Mouse (Mus musculus) embryonic facial prominence, embryonic 10.5 days (tissue): ENCODE data around the gene Podn. TPM values are rescaled to one million over a fixed set of nuclear protein-coding genes. Genes with fewer than 3 reads are reported as not detected.
A peak's percentile ranks its signal among the peaks of the same experiment; 100 is the strongest.

Experiments used
- DNase-seq: peaks from one replicate; pipeline ENCODE4 v3.0.0-alpha.2; 2017; ENCODE audit warnings: low spot score
- H3K27ac ChIP-seq: fragments of 300-500 bp; sonication (generic); replicated peaks from 2 replicates; pipeline ENCODE4 v1.5.1; 2016; ENCODE audit warnings: mild to moderate bottlenecking
- H3K27me3 ChIP-seq: fragments of 300-500 bp; sonication (generic); replicated peaks from 2 replicates; pipeline ENCODE4 v1.6.1; 2016; ENCODE audit warnings: low read depth, mild to moderate bottlenecking; ENCODE audit not compliant: poor library complexity, severe bottlenecking
- H3K36me3 ChIP-seq: fragments of 300-500 bp; sonication (generic); replicated peaks from 2 replicates; pipeline ENCODE4 v1.6.1; 2016; ENCODE audit warnings: mild to moderate bottlenecking, moderate library complexity
- H3K4me1 ChIP-seq: fragments of 300-500 bp; sonication (generic); 2 replicates; pipeline ENCODE4 v1.6.1; 2016
- H3K4me3 ChIP-seq: fragments of 300-500 bp; sonication (generic); 2 replicates; pipeline ENCODE4 v1.5.1; 2016; ENCODE audit warnings: mild to moderate bottlenecking, moderate library complexity
- H3K9me3 ChIP-seq: fragments of 300-500 bp; sonication (generic); 2 replicates; pipeline ENCODE4 v1.6.1; 2016; ENCODE audit warnings: mild to moderate bottlenecking
- WGBS: fragments of 180-500 bp; shearing (Covaris S2); methylation state at CpG from one replicate; pipeline ENCODE4 v1.1.7; 2016; 5-methylcytosine and 5-hydroxymethylcytosine counted together
- polyA plus RNA-seq: library from polyadenylated mRNA; unstranded; fragments of >200 nt; fragmentation: Nextera tagmentation; extraction: Ambion mirVana; gene quantifications from 2 replicates; pipeline ENCODE4 v1.2.1, GENCODE M21; 2016

Gene Podn
- polyA plus RNA-seq, 1 experiment from 2014 or later = 0.05 TPM

DNA sequence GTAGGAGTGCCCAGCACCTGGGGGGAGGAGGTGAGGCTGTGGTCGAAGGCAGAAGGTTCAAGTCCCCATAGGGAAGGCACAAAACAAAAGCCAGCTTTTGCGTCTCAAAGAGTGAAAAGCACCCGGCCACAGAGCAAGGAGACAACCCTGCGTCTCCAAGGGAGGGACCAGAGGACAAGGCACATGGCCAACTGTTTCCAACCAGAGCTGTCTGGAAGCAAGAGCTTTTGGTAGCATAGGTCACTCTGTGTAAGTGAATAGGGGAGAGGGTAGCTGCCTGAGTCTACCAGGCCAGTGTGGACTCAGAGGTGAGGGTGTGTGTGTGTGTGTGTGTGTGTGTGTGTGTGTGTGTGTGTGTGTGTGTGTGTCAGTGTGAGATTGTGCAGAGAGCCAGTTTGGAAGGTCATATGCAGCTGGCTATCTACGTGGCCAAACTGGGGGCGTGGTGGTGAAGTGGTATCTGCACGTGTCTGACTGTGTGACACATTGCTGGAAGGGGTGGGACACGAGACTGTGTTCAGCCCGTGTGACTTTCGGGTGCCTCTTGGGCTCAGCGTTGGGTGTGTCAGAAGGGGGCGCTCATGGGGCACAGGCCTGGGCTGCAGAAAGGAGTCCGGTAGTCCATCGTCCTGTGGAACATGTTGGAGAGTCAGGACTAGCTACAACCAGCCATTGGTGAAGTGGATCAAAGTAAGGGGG, 81.0 kb downstream of the Podn start:
- H3K4me3 ChIP-seq = no peak overlapping the region
- no peaks in the 10 kb centered on the region for H3K9me3 ChIP-seq
- H3K36me3 ChIP-seq = no peaks in the 10 kb centered on the region
- no peak for DNase-seq
- peaks cover 40% of the 10 kb centered on the region for H3K4me1 ChIP-seq
- WGBS = 64% methylated on average over 14 of the region's 14 CpGs
- H3K27me3 ChIP-seq = 0 out of 2 replicates have a peak, but pooled peaks cover 7% of the 10 kb centered on the region
- H3K27ac ChIP-seq = no peak overlapping the region

DNA sequence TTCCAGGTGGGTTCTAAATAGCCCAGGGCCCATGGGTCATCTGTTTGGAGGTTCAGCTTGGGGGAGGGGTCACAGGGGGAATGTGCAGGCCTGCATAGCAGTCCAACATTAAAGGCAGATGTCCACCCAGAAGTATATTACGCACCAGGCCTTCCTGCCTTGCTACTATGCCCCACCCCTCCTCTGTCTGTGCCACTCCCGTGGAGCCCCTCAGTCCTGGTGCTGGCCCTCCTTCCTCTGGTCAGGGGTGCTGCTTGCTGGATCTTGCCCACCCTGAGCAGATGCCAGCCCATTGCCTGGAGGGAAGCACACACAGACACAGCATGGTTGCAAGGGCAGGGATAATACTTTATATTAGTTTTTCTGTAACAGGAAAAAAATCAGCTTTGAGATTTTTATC, 81.8 kb downstream of the Podn start:
- Histone ChIP-seq H3K36me3 (no peaks in the 10 kb centered on the region), H3K27me3 (0 out of 2 replicates have a peak, but pooled peaks cover 7% of the 10 kb centered on the region), H3K27ac (no peak overlapping the region), H3K4me1 (peaks cover 38% of the 10 kb centered on the region), H3K9me3 (no peaks in the 10 kb centered on the region), H3K4me3 (no peak overlapping the region)
- WGBS = 66% methylated on average over 2 of the region's 2 CpGs
- no peak for DNase-seq

DNA sequence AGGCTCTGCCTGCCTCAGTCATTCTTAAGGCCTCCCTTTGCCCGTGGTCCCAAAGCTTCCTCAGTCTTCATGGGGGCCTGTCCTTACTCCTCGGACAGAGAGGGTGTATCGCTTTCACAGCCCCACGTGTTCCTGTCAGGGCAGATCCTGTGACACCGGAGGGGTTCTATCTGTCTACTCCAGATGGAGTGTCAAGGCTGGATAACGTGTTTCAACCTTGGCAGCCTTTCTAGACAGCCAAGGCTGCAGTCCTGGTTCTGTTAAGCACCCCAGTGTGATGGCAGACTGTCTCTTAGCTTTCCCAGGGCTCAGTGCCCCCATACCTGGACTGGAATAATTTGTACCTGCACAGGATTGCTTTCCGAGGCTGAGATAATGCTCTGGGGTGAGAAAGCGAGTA, 87.7 kb downstream of the Podn start:
- 79% methylated on average over 8 of the region's 8 CpGs for WGBS
- Histone ChIP-seq H3K27me3 (no peaks in the 10 kb centered on the region), H3K4me1 (peaks cover 3% of the 10 kb centered on the region; the same call in 1 of the 2 replicates), H3K4me3 (no peak overlapping the region), H3K27ac (no peak overlapping the region), H3K9me3 (no peaks in the 10 kb centered on the region), H3K36me3 (no peaks in the 10 kb centered on the region)
- DNase-seq = no peak

DNA sequence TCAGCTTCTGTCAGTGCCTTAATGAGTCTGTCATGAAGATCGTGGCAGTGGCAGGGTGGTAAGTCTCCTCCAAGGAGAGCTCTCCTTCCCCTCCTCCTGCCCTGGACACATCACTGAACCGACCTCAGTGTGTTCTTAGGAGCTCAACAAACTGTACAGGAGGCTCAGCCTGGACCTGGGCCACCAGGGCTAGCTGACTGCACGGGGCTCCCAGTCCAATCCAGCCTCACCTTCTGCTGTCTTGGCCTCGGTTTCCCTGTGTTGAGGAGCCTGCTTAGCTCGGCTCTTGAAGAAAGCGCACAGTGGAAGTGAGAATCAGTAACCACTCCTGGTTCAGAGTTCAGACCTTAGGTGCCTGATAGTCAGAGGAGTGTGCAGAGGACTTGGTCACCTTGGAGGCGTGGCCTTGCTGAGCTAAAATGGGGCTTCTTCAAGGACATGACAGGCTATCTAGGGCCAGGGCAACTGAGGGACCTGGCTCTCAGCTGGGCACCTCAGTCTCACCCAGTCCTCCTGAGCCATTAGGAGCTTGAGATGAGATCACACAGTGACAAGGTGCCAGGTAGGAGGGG, 88.6 kb downstream of the Podn start:
- DNase-seq = no peak
- Histone ChIP-seq H3K4me1 (peaks cover 3% of the 10 kb centered on the region; the same call in 1 of the 2 replicates), H3K36me3 (no peaks in the 10 kb centered on the region), H3K27me3 (no peaks in the 10 kb centered on the region), H3K27ac (0 out of 2 replicates have a peak overlapping the region, but pooled peaks have one; percentile 10), H3K4me3 (no peak overlapping the region), H3K9me3 (no peaks in the 10 kb centered on the region)
- 76% methylated on average over 7 of the region's 7 CpGs for WGBS

DNA sequence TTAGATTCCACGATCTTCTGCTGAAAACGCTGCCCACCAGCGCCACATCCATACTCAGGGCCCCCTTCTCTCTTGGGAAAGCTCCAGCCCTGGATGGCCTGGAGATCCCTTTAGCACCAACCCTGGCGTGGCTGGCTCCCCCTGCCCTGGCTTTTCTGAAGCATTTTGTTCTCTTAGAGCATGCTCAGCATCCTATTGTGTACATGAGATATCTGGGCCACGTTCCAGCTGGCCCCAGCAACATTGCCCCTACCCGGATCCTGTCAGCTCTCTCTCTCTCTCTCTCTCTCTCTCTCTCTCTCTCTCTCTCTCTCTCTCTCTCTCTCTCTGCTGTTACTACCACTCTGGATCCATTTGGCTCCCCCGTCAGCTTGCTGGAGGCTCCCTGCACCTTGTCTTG, 90.9 kb downstream of the Podn start:
- DNase-seq = no peak
- Histone ChIP-seq H3K4me3 (no peak overlapping the region), H3K9me3 (no peaks in the 10 kb centered on the region), H3K4me1 (0 out of 2 replicates have a peak, but pooled peaks cover 3% of the 10 kb centered on the region), H3K36me3 (no peaks in the 10 kb centered on the region), H3K27me3 (no peaks in the 10 kb centered on the region), H3K27ac (no peak overlapping the region)
- 81% methylated on average over 7 of the region's 7 CpGs for WGBS

DNA sequence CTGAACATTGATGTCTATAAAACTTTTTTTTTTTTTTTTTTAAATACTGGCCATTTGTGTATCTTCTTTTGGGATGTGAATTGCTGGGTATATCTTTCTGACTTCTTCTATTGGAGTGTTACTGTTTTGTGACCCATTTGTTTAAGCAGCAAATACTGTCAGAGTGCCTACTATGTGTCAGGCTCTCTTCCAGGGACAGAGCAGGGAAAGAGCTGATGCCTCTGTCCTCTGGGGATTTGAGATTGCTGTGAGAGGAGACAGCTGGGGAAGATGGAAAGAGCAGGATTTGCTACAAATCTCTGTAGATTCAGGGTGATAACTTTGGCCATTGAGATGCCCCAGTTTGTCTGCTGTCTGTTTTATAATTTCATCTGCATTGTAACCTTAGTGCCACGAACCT, 96.9 kb downstream of the Podn start:
- 78% methylated on average over 1 of the region's 1 CpGs for WGBS
- H3K36me3 ChIP-seq = no peaks in the 10 kb centered on the region
- no peak overlapping the region for H3K4me3 ChIP-seq
- no peak for DNase-seq
- H3K4me1 ChIP-seq = peaks cover 7% of the 10 kb centered on the region
- H3K9me3 ChIP-seq = no peaks in the 10 kb centered on the region
- no peaks in the 10 kb centered on the region for H3K27me3 ChIP-seq
- no peak overlapping the region for H3K27ac ChIP-seq

DNA sequence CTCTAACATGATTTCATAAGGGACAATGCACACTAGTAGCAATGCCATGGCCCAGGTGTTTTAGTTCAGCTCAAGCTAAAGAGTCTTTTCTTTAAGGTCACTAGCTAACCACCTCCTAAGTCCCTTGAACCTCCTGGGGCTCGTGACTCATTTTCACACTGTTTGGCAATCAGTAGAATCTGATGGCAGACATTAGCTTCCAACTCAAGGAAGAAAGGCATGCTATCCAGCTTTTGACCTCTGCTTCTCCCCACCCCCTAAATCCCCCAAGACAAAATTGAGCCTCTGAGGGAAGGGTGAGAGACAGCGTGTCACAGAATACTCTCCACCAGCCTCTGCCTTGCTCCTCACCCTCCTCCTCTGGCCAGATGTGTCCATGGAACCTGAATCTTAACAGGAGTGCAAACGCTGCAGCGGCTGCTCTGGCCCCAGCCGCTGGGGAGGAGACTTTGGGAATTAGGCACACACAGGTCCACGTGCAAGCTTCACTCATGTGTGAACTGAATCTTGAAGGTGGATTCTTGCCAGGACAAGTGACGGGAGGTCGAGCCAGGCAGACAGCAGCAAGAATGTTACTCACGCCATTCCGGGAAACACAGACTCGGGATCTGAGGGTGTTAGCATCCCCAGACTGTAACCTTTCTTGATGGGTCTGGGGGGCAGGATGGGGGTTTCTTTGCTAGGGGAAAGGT, 97.5 kb downstream of the Podn start:
- peaks cover 7% of the 10 kb centered on the region for H3K4me1 ChIP-seq
- H3K36me3 ChIP-seq = no peaks in the 10 kb centered on the region
- H3K27ac ChIP-seq = no peak overlapping the region; the same call in 1 of the 2 replicates
- H3K9me3 ChIP-seq = no peaks in the 10 kb centered on the region
- 47% methylated on average over 11 of the region's 11 CpGs for WGBS
- no peak for DNase-seq
- no peak overlapping the region for H3K4me3 ChIP-seq
- H3K27me3 ChIP-seq = 0 out of 2 replicates have a peak, but pooled peaks cover 3% of the 10 kb centered on the region

DNA sequence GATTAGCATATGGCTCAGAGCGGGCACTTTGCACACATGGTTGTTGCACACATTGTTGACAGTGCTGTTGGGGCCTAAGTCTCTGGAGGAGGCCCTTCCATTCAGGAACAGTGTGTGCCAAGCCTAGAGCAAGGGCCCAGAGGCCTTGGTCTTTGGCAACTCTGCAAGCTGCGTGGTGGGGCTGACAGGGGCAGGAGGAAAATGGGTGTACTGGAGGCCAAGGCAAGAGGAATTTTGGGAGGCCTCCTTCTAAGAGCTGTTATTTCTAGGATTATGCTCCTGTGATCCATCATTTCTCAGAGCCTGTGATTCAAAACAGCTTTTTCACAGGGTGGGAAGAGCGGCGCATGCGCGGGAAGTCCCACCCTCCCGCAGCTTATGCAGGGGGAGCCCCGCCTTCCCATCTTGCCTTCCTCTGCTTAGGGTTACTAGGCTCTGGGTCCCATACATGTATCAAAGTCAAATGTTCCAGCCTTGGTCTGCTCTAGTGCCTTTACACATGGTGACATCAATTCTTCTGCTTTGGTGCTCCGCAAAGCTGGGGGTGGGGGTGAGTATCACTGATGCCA, 99.7 kb downstream of the Podn start:
- Histone ChIP-seq H3K27ac (no peak overlapping the region), H3K4me3 (no peak overlapping the region), H3K27me3 (0 out of 2 replicates have a peak, but pooled peaks cover 15% of the 10 kb centered on the region), H3K36me3 (no peaks in the 10 kb centered on the region), H3K9me3 (no peaks in the 10 kb centered on the region), H3K4me1 (peaks cover 16% of the 10 kb centered on the region)
- WGBS = 91% methylated on average over 9 of the region's 9 CpGs
- DNase-seq = no peak

DNA sequence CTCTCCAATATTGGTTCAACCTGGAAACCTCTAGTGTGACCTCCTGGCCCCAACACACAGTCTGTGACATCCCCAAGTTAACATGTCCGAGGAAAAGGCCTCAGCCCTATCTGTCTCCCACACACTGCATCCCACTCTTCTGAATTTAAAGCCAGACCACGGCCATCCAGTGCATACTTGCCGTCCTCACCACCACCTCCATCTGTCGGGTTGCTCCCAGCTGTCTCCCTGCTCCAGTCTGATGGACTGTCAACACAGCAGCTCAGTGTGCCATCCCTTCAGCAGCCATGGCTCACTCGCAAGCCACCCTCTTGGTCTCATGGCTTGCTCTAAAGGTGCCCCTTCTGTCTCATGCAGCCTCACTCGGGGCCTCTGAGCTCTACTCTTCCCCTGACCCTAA, 100.5 kb downstream of the Podn start:
- H3K4me3 ChIP-seq = no peak overlapping the region
- peaks cover 16% of the 10 kb centered on the region for H3K4me1 ChIP-seq
- H3K27ac ChIP-seq = no peak overlapping the region
- H3K27me3 ChIP-seq = peaks cover 18% of the 10 kb centered on the region
- no peak for DNase-seq
- H3K9me3 ChIP-seq = no peaks in the 10 kb centered on the region
- 84% methylated on average over 6 of the region's 6 CpGs for WGBS
- H3K36me3 ChIP-seq = no peaks in the 10 kb centered on the region

DNA sequence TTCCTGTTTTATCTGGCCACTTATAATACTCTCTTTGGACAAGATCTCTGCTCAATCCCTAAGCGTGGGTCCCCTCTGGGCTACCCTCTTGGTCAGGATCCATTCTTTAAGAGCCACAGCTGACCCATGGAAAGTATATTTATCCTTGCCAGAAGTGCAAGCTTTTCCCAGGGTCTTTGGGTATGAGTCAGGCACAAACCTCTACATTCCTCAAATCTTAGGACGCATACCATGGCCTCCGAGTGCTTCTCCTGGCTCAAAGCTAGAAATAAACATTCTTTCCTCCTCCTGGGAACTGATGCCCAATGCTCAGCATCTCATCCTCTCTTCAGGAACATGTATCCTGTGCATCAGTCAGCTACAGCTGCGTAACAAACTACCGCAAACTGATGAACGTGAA, 101.2 kb downstream of the Podn start:
- Histone ChIP-seq H3K27me3 (peaks cover 24% of the 10 kb centered on the region), H3K9me3 (no peaks in the 10 kb centered on the region), H3K36me3 (no peaks in the 10 kb centered on the region), H3K4me3 (no peak overlapping the region), H3K27ac (no peak overlapping the region), H3K4me1 (peaks cover 16% of the 10 kb centered on the region)
- no peak for DNase-seq
- WGBS = 94% methylated on average over 6 of the region's 6 CpGs

DNA sequence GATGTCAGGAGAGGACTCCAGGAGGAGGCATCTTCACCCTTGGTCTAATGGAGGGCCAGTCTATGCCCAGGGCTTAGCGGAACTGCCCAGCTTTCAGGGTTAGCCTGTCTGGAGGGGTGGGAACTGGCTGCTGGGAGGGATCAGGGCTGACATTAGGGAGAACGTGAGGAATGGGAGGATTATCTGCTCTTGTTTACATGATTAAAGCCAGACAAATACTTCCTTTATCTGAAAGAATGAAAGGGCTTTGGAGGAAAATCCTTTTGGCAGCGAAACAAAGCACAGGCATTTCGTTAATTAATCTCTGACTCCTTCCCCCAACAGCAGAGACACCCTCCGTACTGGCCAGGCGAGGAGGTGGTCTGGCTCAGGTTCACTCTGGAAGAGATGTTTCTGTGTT, 104.4 kb downstream of the Podn start:
- Histone ChIP-seq H3K36me3 (no peaks in the 10 kb centered on the region), H3K4me1 (peaks cover 8% of the 10 kb centered on the region), H3K9me3 (no peaks in the 10 kb centered on the region), H3K27me3 (peaks cover 31% of the 10 kb centered on the region), H3K4me3 (no peak overlapping the region), H3K27ac (no peak overlapping the region)
- 14% methylated on average over 6 of the region's 6 CpGs for WGBS
- DNase-seq = no peak

DNA sequence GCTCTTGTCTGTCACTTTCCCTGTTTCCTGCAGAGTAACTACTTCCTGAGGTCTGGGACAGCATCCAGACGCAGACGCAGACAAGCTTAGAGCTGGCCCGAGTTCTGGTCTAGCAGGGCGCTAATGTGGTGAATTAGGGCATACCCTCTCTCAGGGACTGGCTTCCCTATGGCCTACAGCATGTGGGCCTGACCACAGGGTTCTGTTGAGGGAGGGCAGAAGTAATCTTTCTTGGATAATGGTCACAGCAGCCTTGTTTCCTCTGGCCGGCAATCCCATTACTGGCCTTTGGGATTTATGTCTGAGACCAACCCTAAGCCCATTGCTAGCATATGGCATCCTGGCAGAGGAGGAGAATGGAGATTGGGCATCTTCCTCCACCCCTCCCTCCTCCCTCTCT, 105.4 kb downstream of the Podn start:
- H3K4me3 ChIP-seq = no peak overlapping the region
- 73% methylated on average over 5 of the region's 5 CpGs for WGBS
- peaks cover 11% of the 10 kb centered on the region for H3K4me1 ChIP-seq
- peaks cover 31% of the 10 kb centered on the region for H3K27me3 ChIP-seq
- H3K9me3 ChIP-seq = no peaks in the 10 kb centered on the region
- no peak overlapping the region for H3K27ac ChIP-seq
- no peak for DNase-seq
- H3K36me3 ChIP-seq = no peaks in the 10 kb centered on the region
